Mouse (Mus musculus): ENCODE measurements around the gene Trmt13.
"Not testable (repeated sequence)": the region's sequence is repeated elsewhere in the genome, so short reads cannot be mapped to it uniquely, and the experiment has no call there.

The Trmt13 gene

DNA sequence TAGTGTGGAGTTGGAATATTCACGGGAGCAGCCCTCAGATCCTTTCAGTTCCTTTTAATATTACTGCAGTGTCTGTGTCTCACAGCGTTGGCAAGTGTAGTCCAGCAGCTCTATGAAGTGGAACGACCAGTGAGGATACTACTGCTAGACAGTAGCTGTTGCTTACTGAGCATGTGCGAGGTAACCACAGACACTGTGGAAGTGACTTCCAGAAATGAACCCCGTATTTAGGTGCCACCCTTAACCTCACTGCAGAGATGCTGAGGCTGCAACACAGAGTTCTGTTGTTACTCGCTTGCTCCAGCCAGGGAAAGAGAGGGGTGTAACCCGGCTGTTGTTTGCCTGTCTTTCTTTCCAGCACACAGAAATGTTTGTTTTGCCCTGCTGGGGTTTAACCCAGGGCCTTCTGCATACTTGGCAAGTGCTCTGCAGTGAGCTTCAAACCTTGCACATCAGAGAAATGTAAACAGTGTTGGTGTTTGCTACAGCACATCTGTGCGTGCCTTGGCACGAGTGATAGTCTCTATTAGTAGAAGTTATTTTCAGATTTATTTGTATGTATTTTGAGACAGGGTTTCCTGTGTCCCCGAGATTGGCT lies at the start of gene Trmt13:
Trmt13 (minus strand) TSS at position 293 of the 598 bp plus-strand sequence.
- ATAC-seq (ENCODE audit: insufficient number of reproducible peaks, low FRiP score, low TSS enrichment), result no peak

DNA sequence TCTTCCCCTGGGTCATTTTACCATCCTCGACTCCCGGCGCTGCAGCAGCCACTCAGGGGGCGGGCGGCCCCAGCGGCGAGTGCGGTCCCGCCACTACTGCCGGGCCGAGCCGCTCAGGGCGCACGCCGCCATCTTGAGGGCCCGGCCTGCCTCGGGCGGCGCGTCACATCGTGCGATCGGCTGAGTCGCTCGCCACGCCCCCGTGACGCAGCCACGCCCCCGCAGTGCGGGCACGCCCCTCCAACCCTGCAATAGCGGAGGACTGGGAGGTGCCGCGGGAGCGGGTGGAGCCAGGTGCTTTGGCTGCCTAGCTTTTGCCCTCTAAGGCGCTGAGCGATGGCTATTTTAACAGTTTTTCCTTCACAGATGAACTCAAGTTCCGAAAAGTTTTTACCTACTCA lies 48.1 kb upstream of the Trmt13 start, which contains the start of gene Mfsd14a:
Mfsd14a (minus strand) TSS at position 215 of the 401 bp plus-strand sequence.
- peak; percentile 95 for ATAC-seq (ENCODE audit: insufficient number of reproducible peaks, low FRiP score, low TSS enrichment)

- ATAC-seq (ENCODE audit: insufficient number of reproducible peaks, low FRiP score, low TSS enrichment), result peak; percentile 77
These were observed 47.6 kb upstream of the Trmt13 start for GRCm38 (mm10) chr3:116661870-116662414.

DNA sequence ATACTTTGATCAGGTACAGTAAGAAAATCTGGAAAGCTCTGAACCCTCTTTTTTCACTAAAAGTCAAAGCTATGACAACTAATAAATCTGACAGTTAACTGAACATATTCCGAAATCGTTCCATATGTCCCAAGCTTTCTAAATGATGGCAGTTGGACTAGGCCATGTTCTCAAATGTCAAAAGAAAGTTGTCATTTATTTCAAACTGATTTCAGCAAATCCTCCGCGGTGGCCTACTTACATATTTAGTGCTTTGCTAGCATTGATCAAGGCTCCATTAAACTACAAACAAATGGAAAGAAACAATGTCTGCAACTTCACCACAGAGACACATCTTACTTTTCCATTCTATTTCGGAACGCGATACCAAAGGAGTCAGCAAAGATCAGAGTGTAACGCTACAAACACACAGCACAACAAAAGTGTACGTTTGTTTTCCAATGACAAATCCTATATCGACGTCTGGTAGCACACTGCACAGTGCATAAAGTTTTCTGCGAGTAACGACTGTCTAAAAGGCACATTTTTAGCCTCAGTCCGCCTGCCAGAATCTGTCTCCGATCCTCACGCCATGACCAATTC lies 47.0 kb upstream of the Trmt13 start:
- no peak for ATAC-seq (ENCODE audit: insufficient number of reproducible peaks, low FRiP score, low TSS enrichment)

GRCm38 (mm10) chr3:116659856-116660430 lies 45.6 kb upstream of the Trmt13 start:
- ATAC-seq (ENCODE audit: insufficient number of reproducible peaks, low FRiP score, low TSS enrichment), result no peak

GRCm38 (mm10) chr3:116658928-116659565 lies 44.7 kb upstream of the Trmt13 start:
- ATAC-seq (ENCODE audit: insufficient number of reproducible peaks, low FRiP score, low TSS enrichment), result no peak

GRCm38 (mm10) chr3:116656184-116656965 lies 42.0 kb upstream of the Trmt13 start:
- no peak for ATAC-seq (ENCODE audit: insufficient number of reproducible peaks, low FRiP score, low TSS enrichment)

- ATAC-seq (ENCODE audit: insufficient number of reproducible peaks, low FRiP score, low TSS enrichment), result not testable (repeated sequence)
These were observed 39.7 kb upstream of the Trmt13 start for GRCm38 (mm10) chr3:116654051-116654450.

- no peak for ATAC-seq (ENCODE audit: insufficient number of reproducible peaks, low FRiP score, low TSS enrichment)
These were observed 39.0 kb upstream of the Trmt13 start for GRCm38 (mm10) chr3:116653278-116653945.

GRCm38 (mm10) chr3:116652033-116652446 lies 37.7 kb upstream of the Trmt13 start:
- ATAC-seq (ENCODE audit: insufficient number of reproducible peaks, low FRiP score, low TSS enrichment), result no peak

- ATAC-seq (ENCODE audit: insufficient number of reproducible peaks, low FRiP score, low TSS enrichment), result no peak
These were observed 36.3 kb upstream of the Trmt13 start for GRCm38 (mm10) chr3:116650698-116651097.

- ATAC-seq (ENCODE audit: insufficient number of reproducible peaks, low FRiP score, low TSS enrichment), result no peak
These were observed 34.4 kb upstream of the Trmt13 start for GRCm38 (mm10) chr3:116648805-116649204.

DNA sequence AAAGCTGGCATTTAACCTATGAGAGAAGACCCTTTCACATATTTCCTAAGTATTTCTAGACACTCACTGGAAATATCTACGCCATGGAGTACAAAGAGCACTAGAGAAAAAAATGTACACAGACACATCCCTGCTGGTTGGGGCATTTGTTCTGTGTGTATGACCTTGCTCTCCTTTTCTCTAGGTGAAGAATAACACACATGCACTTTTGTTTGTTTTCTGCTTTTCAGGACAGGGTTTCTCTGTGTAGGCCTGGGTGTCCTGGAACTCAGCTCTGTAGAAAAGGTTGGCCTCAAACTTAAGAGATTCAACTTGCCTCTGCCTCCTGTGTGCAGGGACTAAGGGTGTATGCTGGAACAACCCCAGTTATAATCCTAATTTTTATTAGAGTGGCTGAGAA lies 32.0 kb upstream of the Trmt13 start:
- no peak for ATAC-seq (ENCODE audit: insufficient number of reproducible peaks, low FRiP score, low TSS enrichment)

- no peak for ATAC-seq (ENCODE audit: insufficient number of reproducible peaks, low FRiP score, low TSS enrichment)
These were observed 28.0 kb upstream of the Trmt13 start for GRCm38 (mm10) chr3:116642373-116642772.

DNA sequence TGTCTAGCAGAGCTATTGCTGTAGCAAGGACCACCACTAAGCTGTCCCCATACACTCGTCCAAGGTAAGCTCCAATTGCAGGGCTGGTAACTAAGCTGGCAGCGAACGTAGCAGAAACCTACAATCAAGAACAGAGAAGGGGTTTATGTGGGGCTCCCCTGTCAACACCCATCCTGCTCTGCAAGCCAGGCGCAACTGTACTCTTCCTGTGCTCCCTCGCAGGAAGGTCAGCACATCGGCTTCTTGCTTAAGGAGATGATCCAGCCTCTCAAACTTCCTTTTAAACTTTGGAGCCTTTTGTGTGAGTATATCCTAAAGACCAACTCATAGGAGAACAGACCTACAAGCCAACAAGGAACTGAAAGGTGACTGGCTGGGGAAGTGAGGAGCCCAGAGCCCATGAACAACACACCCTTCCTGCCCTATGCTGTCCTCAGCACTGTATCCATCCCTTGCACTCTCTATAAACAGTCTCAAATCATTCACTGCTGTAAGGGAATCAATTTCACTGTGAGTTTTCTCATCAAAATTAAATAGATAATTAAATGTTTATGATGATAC lies 27.5 kb upstream of the Trmt13 start:
- no peak for ATAC-seq (ENCODE audit: insufficient number of reproducible peaks, low FRiP score, low TSS enrichment)

- ATAC-seq (ENCODE audit: insufficient number of reproducible peaks, low FRiP score, low TSS enrichment), result no peak
These were observed 25.6 kb upstream of the Trmt13 start for GRCm38 (mm10) chr3:116640024-116640423.

GRCm38 (mm10) chr3:116638572-116638971 lies 24.2 kb upstream of the Trmt13 start:
- ATAC-seq (ENCODE audit: insufficient number of reproducible peaks, low FRiP score, low TSS enrichment), result no peak

DNA sequence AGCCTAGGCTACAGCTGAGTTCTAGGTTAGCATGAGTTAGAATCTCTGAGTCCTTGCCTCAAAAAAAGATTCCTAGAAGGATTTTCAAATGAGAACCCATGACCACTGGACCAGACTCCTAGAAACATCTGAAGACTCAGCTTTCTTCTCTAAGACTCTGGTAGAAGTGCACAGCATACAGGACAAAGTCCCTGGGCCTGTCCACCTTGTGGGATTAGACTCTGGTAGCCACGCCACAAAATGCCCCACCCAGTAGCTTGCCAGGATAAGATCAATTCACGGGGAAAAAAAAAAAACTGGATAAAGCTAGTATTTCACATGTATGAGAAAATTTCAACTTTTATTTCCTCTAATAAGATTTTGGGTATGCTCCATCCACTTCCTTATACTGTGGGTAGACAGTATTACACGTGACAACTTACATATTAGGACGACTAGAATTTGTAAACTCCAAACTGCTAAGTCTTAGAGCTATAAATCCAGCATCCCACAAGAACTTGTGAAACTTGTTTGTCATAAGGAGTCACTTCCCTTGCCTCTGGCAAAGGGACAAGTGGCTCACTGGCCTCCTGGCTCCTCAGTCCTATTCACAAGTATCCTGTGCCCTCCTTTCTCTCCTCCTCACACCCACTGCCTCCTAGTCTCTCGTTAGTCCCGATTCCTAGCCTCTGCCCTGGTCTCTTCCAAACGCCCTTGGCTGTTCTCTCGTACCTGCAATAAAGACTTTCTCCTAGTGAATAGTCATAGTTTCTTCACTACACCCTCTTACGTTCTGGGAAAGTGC lies 23.5 kb upstream of the Trmt13 start:
- ATAC-seq (ENCODE audit: insufficient number of reproducible peaks, low FRiP score, low TSS enrichment), result no peak

DNA sequence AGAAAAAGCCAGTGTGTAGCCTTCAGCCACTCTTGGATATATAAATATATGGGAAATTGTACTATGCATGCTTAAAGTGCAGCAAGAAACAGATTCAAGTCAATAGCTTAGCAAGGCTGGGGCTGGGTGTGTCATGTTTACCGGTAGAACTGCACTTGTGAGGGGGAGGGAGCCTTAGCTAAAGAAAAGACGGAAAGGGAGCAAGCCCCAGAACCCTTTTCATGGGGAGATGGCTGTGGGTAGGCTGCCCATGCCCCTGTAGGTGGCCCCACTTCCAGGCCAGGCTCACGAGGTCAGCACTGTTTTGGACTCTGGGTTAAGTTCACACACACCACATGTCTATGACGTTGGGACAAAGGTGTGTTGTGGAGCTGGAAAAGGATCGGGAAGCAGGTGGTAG lies 21.4 kb upstream of the Trmt13 start:
- no peak for ATAC-seq (ENCODE audit: insufficient number of reproducible peaks, low FRiP score, low TSS enrichment)

All from cerebellum, adult (tissue).